Mouse (Mus musculus): ENCODE data around the gene Fchsd2. TPM values are rescaled to one million over a fixed set of nuclear protein-coding genes. Genes with fewer than 3 reads are reported as not detected.

The Fchsd2 gene
- 10.9 and 14.7 TPM in 2 replicates for polyA plus RNA-seq (2012; rRNA removed)

DNA sequence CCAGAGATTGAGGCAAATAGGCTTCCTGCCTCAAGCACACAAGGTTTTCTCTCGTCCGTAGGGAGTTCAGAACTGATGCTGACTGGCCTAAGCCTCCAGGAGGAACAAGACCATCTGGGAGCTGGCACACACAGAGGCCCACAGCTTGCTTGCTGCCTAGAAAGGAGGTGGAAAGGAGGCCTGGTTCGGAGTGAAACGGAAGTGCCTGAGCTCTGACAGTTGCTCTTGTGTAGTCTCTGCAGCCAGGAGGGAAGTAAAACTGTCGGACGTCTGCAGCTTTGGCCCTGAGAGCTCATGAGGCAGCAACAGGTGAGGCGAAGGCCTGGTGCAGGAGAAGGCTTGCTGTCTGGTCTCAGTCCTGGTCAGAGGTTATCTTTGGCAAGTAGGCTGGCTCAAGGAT lies at the start of gene Fchsd2:
Gene Fchsd2, plus strand, starts transcription at position 246 of the 400 bp plus-strand sequence.
- 57% methylated on average over 7 of the region's 7 CpGs for WGBS
- Histone ChIP-seq H3K4me1 (ENCODE audit: control insufficient read depth, insufficient read depth, low read length) (peaks cover 15% of the 10 kb centered on the region), H3K4me3 (replicated peaks; ENCODE audit: extremely low read depth, low read depth, low read length) (no peak within 1 kb of the TSS)
- TF ChIP-seq CTCF (IDR thresholded peaks at IDR 0.05; ENCODE audit: insufficient read depth, low read length) (no peak), POLR2A (IDR thresholded peaks at IDR 0.05; ENCODE audit: borderline replicate concordance, extremely low read depth, low read depth, low read length) (no peak)
- DNase-seq, result no peak

DNA sequence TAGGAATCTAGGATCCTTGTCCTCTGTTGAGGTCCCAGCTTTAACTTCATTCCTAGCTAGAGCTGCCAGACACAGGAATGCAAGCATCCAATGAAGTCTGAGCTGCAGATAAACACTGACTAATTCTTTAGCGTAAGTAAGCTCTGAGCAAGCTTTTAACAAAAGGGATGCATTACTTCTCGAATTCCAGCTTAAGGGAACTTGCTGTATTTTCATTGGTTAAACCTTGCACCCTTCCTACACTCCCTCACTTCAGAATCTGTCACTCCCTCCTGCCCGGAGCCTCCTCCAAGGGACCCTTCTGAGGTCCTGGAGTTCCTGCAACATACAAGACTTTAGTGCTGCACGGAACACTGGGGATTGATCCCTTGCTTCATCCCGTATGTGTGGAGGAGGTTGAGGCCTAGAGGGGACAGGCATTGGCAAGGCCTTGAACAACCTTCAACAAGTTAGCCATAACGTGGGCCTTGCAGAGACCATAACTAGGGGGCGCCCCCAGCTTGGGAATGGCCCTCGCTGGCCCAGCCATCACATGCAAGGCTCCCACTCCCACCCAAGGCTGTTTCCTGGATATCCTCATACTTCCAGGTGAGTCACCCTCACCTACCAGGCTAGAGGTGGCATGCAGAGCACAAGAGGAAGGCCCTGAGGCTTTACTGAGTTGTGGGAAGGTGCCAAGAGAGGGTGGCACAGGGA lies 48.7 kb upstream of the Fchsd2 start:
- 75% methylated on average over 8 of the region's 8 CpGs for WGBS
- TF ChIP-seq POLR2A (IDR thresholded peaks at IDR 0.05; ENCODE audit: borderline replicate concordance, extremely low read depth, low read depth, low read length), result no peak
- no peak for TF ChIP-seq CTCF (IDR thresholded peaks at IDR 0.05; ENCODE audit: insufficient read depth, low read length)
- Histone ChIP-seq H3K4me3 (replicated peaks; ENCODE audit: extremely low read depth, low read depth, low read length) (no peak overlapping the region), H3K4me1 (ENCODE audit: control insufficient read depth, insufficient read depth, low read length) (peaks cover 10% of the 10 kb centered on the region)
- no peak for DNase-seq

- Histone ChIP-seq H3K4me3 (replicated peaks; ENCODE audit: extremely low read depth, low read depth, low read length) (no peak overlapping the region), H3K4me1 (ENCODE audit: control insufficient read depth, insufficient read depth, low read length) (peaks cover 4% of the 10 kb centered on the region)
- no peak for DNase-seq
- 90% methylated on average over 5 of the region's 5 CpGs for WGBS
- TF ChIP-seq POLR2A (IDR thresholded peaks at IDR 0.05; ENCODE audit: borderline replicate concordance, extremely low read depth, low read depth, low read length) (no peak), CTCF (IDR thresholded peaks at IDR 0.05; ENCODE audit: insufficient read depth, low read length) (no peak)
Observed at GRCm38 (mm10) chr7:101048247-101048646, 44.4 kb upstream of the Fchsd2 start.

GRCm38 (mm10) chr7:101049326-101050087 lies 43.2 kb upstream of the Fchsd2 start:
- no peak for TF ChIP-seq CTCF (IDR thresholded peaks at IDR 0.05; ENCODE audit: insufficient read depth, low read length)
- TF ChIP-seq POLR2A (IDR thresholded peaks at IDR 0.05; ENCODE audit: borderline replicate concordance, extremely low read depth, low read depth, low read length), result no peak
- Histone ChIP-seq H3K4me3 (replicated peaks; ENCODE audit: extremely low read depth, low read depth, low read length) (no peak overlapping the region), H3K4me1 (ENCODE audit: control insufficient read depth, insufficient read depth, low read length) (peaks cover 4% of the 10 kb centered on the region)
- 67% methylated on average over 7 of the region's 7 CpGs for WGBS
- no peak for DNase-seq

DNA sequence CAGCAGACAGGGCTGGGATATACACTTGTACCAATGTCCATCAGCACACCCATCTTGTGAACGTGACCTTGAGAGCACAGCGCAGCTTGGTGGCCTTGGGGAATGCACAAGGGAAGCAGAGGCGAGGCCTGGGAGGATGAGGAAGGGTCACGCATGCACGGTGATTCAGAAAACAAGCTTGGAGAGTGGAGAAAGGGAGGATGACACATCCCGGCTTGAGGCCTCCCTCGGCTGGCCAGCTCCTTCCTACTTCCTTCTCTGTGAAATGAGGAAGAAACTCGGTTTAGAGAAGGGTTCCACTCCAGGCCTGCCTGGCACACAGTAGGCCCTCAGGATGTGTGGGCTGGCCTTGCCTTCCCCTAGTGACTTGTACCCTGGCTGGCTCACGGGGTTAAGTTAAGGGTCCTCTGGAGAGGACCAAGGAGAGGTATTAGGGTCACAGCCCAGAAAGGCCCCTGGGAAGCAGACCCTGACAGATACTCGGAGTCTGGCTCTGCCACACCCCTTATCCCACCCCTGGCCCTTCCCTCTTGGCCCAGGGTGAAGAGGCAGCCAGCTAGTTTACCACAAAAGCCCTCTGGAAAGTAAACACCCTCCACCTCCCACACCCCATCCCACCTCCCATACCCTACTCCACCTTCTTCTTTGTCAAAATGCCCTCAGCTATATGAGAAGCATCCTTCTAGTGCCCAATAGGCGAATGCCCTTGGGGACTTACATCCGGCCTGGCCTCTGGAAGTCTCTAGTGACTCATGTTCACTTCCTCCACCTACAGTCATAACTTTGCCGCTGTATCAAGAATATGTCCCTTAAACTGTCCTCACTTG lies 41.7 kb upstream of the Fchsd2 start:
- TF ChIP-seq POLR2A (IDR thresholded peaks at IDR 0.05; ENCODE audit: borderline replicate concordance, extremely low read depth, low read depth, low read length), result no peak
- TF ChIP-seq CTCF (IDR thresholded peaks at IDR 0.05; ENCODE audit: insufficient read depth, low read length), result no peak
- no peak for DNase-seq
- Histone ChIP-seq H3K4me1 (ENCODE audit: control insufficient read depth, insufficient read depth, low read length) (peaks cover 4% of the 10 kb centered on the region), H3K4me3 (replicated peaks; ENCODE audit: extremely low read depth, low read depth, low read length) (no peak overlapping the region)
- WGBS, result 54% methylated on average over 13 of the region's 13 CpGs

GRCm38 (mm10) chr7:101051551-101052221 lies 41.0 kb upstream of the Fchsd2 start:
- peak; percentile 56 for DNase-seq
- WGBS, result 14% methylated on average over 11 of the region's 11 CpGs
- H3K4me1 ChIP-seq (ENCODE audit: control insufficient read depth, insufficient read depth, low read length), result peaks cover 4% of the 10 kb centered on the region
- TF ChIP-seq POLR2A (IDR thresholded peaks at IDR 0.05; ENCODE audit: borderline replicate concordance, extremely low read depth, low read depth, low read length) (no peak), CTCF (IDR thresholded peaks at IDR 0.05; ENCODE audit: insufficient read depth, low read length) (peak; percentile 83)
- no peak overlapping the region for H3K4me3 ChIP-seq (replicated peaks; ENCODE audit: extremely low read depth, low read depth, low read length)

- H3K4me1 ChIP-seq (ENCODE audit: control insufficient read depth, insufficient read depth, low read length), result peaks cover 4% of the 10 kb centered on the region
- WGBS, result 67% methylated on average over 2 of the region's 2 CpGs
- TF ChIP-seq POLR2A (IDR thresholded peaks at IDR 0.05; ENCODE audit: borderline replicate concordance, extremely low read depth, low read depth, low read length), result no peak
- TF ChIP-seq CTCF (IDR thresholded peaks at IDR 0.05; ENCODE audit: insufficient read depth, low read length), result no peak
- no peak for DNase-seq
- no peak overlapping the region for H3K4me3 ChIP-seq (replicated peaks; ENCODE audit: extremely low read depth, low read depth, low read length)
Observed at GRCm38 (mm10) chr7:101053136-101053535, 39.5 kb upstream of the Fchsd2 start.

DNA sequence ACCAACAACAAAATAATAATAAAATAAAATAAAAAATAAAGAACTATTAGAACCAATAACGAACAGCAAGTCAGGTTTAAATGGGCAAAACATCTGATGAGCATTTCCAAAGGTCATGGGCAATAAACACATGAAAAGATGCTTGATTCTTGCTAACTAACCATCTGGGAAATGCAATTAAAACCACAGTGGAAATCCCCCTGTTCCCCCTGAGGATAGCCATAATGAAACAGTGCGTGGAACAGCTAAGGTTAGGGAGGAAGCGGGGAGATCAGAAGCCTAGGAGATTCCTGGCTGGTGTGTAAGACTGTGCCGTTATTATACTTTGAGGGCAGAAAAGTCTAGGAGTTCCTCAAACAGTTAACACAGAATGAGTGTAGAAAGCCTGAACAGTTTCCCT lies 35.4 kb upstream of the Fchsd2 start:
- no peak for TF ChIP-seq POLR2A (IDR thresholded peaks at IDR 0.05; ENCODE audit: borderline replicate concordance, extremely low read depth, low read depth, low read length)
- no peak for TF ChIP-seq CTCF (IDR thresholded peaks at IDR 0.05; ENCODE audit: insufficient read depth, low read length)
- no peak for DNase-seq
- 71% methylated on average over 4 of the region's 4 CpGs for WGBS
- no peaks in the 10 kb centered on the region for H3K4me1 ChIP-seq (ENCODE audit: control insufficient read depth, insufficient read depth, low read length)
- no peak overlapping the region for H3K4me3 ChIP-seq (replicated peaks; ENCODE audit: extremely low read depth, low read depth, low read length)

DNA sequence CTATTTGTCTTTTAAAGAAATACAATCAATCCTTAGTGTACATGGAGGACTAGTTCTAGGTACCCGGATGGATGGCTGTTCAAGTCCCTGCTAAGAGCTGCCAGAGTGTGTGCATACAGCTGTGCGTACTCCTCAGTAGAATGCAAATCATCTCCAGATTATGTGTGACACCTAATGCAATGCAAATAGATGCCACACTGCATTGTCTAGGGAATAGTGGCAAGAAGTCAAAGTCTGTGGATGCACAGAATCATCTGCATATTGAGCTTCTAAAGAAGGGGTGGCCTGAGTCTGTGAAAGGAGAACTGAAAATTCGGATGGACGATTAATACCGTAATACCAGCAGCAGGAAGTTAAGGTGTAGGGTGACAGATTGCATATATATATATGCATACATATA lies 33.5 kb upstream of the Fchsd2 start:
- no peaks in the 10 kb centered on the region for H3K4me1 ChIP-seq (ENCODE audit: control insufficient read depth, insufficient read depth, low read length)
- TF ChIP-seq CTCF (IDR thresholded peaks at IDR 0.05; ENCODE audit: insufficient read depth, low read length) (no peak), POLR2A (IDR thresholded peaks at IDR 0.05; ENCODE audit: borderline replicate concordance, extremely low read depth, low read depth, low read length) (no peak)
- no peak for DNase-seq
- no peak overlapping the region for H3K4me3 ChIP-seq (replicated peaks; ENCODE audit: extremely low read depth, low read depth, low read length)
- WGBS, result 83% methylated on average over 5 of the region's 5 CpGs
